ENCODE assay signal across 27 mouse cellular contexts in the genomic region with DNA sequence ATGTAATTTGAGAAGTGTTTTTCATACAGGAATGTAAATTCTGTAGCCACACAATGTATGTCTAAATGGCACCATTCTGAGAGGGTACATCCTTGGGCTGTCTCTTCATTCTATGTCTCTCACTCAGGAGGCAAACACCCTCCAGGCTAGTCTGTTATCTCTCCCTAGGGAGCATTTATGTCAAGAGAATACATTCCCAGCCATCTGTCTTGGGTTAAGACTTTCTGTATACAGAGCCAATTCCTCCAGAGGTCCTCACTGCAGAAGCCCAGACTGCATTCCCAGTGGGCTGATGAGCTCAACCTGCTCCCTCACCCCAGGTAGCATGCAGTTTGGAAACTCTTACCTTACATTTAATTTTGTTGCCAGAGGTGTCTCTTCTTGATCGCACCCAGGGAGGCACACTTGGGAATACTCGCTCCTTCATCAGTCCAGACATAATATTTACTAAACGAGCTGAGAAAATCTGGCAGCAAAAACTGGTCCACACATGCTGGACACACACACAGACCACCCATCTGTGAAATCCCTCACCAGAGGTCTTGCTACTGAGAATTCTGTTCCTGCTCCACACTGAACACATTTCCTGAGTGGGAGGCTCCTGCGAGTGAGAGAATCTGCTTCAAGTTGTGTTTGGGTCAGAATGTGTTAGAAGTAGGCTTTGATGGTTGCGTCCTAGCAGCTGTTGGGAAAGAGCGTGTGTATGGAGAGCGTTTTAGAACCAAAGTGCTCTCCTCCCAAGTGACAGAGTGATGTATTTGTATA.
A peak's percentile ranks its signal among the peaks of the same experiment; 100 is the strongest.
DNase-seq lines count a peak whose midpoint lies in the region; ATAC-seq and TF ChIP-seq lines count a peak whose summit lies in the region.
"Had no signal": no experiment of that assay in that cellular context is flagged by ENCODE, and none has a peak within 500 bp of the region (broad histone marks: within the 10 kb centered on the region; RNA-seq: fewer than 3 reads in every experiment).

No protein-coding gene starts in this region.

- H3K27me3 ChIP-seq in hindbrain, postnatal 0 days (ENCODE audit: insufficient read depth, low read length), result no peaks in the 10 kb centered on the region
- no peaks in the 10 kb centered on the region for H3K27me3 ChIP-seq in hindbrain, embryonic 14.5 days (ENCODE audit: control insufficient read depth, insufficient read depth, low read length)
- no peaks in the 10 kb centered on the region for H3K27me3 ChIP-seq in lung, embryonic 16.5 days (ENCODE audit: control insufficient read depth, insufficient read depth, low read depth, low read length)
- H3K27me3 ChIP-seq: CH12.LX; heart, embryonic 15.5 days; liver, embryonic 12.5 days; midbrain, embryonic 12.5 days; neural tube, embryonic 13.5 days; stomach, embryonic 15.5 days had no signal

- TF ChIP-seq CTCF in hindbrain, postnatal 0 days (IDR thresholded peaks at IDR 0.05; ENCODE audit: low read depth), result no peak

- WGBS in hindbrain, postnatal 0 days, result 40% methylated on average over 7 of the region's 7 CpGs
- whole genome bisulfite sequencing in hindbrain, embryonic 14.5 days, result 50% methylated on average over 7 of the region's 7 CpGs
- 39% methylated on average over 7 of the region's 7 CpGs for WGBS in lung, embryonic 16.5 days

- peak; percentile 6 for DNase-seq in embryo, embryonic 11 days
- DNase-seq in embryo, embryonic 9.5 days (ENCODE audit: extremely low spot score), result no peak
- peak; percentile 24 for DNase-seq in hindbrain, postnatal 0 days (ENCODE audit: low spot score)
- DNase-seq in hindbrain, embryonic 14.5 days (ENCODE audit: low spot score), result no peak
- no peak for DNase-seq in lung, postnatal 14 days
- no peak for DNase-seq in cerebellum, adult 9-11 months
- DNase-seq: adrenal gland, adult 2 months; adrenal gland, postnatal 36 days; cerebellum, adult 11 months; cerebellum, adult 9-10 months; gastrocnemius, postnatal 10 days; kidney, adult 8-10 months; kidney, postnatal 4 days; layer of hippocampus, adult 9-11 months; liver, postnatal 0 days; right cerebral cortex, postnatal 25 days had no signal

- no peak for ATAC-seq in hindbrain, postnatal 0 days
- no peak for ATAC-seq in hindbrain, embryonic 14.5 days (ENCODE audit: low FRiP score)
- ATAC-seq in lung, embryonic 16.5 days (ENCODE audit: low read depth), result 0 out of 2 replicates have a peak, but pooled peaks have one; percentile 28
- ATAC-seq: activated CD4-positive, CD25-positive, alpha-beta regulatory T cell, adult 4 months; forebrain, embryonic 14.5 days; intestine, embryonic 16.5 days; liver, embryonic 12.5 days; liver, postnatal 0 days had no signal

- H3K4me1 ChIP-seq in hindbrain, postnatal 0 days (ENCODE audit: insufficient read depth, low read length), result no peaks in the 10 kb centered on the region
- no peaks in the 10 kb centered on the region; the same call in 1 of the 2 replicates for H3K4me1 ChIP-seq in hindbrain, embryonic 14.5 days (replicated peaks; ENCODE audit: control insufficient read depth, insufficient read depth, low read length)
- peaks cover 3% of the 10 kb centered on the region; the same call in 1 of the 2 replicates for H3K4me1 ChIP-seq in lung, embryonic 16.5 days (replicated peaks; ENCODE audit: control insufficient read depth, insufficient read depth, low read length)
- H3K4me1 ChIP-seq: heart, embryonic 15.5 days; liver, embryonic 12.5 days; midbrain, embryonic 12.5 days had no signal

- H3K27ac ChIP-seq in hindbrain, postnatal 0 days, result no peak overlapping the region
- no peak overlapping the region for H3K27ac ChIP-seq in hindbrain, embryonic 14.5 days
- no peak overlapping the region for H3K27ac ChIP-seq in lung, embryonic 16.5 days (ENCODE audit: low read length)
- H3K27ac ChIP-seq: heart, embryonic 15.5 days; kidney, postnatal 0 days; liver, embryonic 12.5 days; midbrain, embryonic 12.5 days; neural tube, embryonic 13.5 days; stomach, embryonic 15.5 days had no signal

- no peaks in the 10 kb centered on the region for H3K36me3 ChIP-seq in hindbrain, postnatal 0 days (ENCODE audit: insufficient read depth, low read length)
- no peaks in the 10 kb centered on the region for H3K36me3 ChIP-seq in hindbrain, embryonic 14.5 days (replicated peaks; ENCODE audit: control insufficient read depth, insufficient read depth)
- no peaks in the 10 kb centered on the region for H3K36me3 ChIP-seq in lung, embryonic 16.5 days (ENCODE audit: control insufficient read depth, insufficient read depth, low read length)
- H3K36me3 ChIP-seq: heart, embryonic 15.5 days; liver, embryonic 12.5 days; midbrain, embryonic 12.5 days; neural tube, embryonic 13.5 days; stomach, embryonic 15.5 days had no signal

- no peaks in the 10 kb centered on the region for H3K9me3 ChIP-seq in hindbrain, postnatal 0 days (ENCODE audit: low read length)
- H3K9me3 ChIP-seq in hindbrain, embryonic 14.5 days (ENCODE audit: control insufficient read depth, low read length), result no peaks in the 10 kb centered on the region
- H3K9me3 ChIP-seq in lung, embryonic 16.5 days (ENCODE audit: control insufficient read depth, low read length), result no peaks in the 10 kb centered on the region
- H3K9me3 ChIP-seq: heart, embryonic 15.5 days; liver, embryonic 12.5 days; midbrain, embryonic 12.5 days; neural tube, embryonic 13.5 days; stomach, embryonic 15.5 days had no signal

- H3K9ac ChIP-seq in hindbrain, postnatal 0 days (replicated peaks; ENCODE audit: low read length), result no peak overlapping the region
- no peak overlapping the region for H3K9ac ChIP-seq in hindbrain, embryonic 14.5 days
- no peak overlapping the region for H3K9ac ChIP-seq in lung, embryonic 16.5 days (ENCODE audit: low read length)
- H3K9ac ChIP-seq: heart, embryonic 15.5 days; liver, embryonic 12.5 days; liver, postnatal 0 days; midbrain, embryonic 12.5 days; neural tube, embryonic 13.5 days; stomach, embryonic 15.5 days had no signal

- no peak overlapping the region for H3K4me2 ChIP-seq in hindbrain, postnatal 0 days (ENCODE audit: low read depth, low read length)
- H3K4me2 ChIP-seq in hindbrain, embryonic 14.5 days (replicated peaks), result no peak overlapping the region
- H3K4me2 ChIP-seq in lung, embryonic 16.5 days (ENCODE audit: low read depth, low read length), result no peak overlapping the region
- H3K4me2 ChIP-seq: heart, embryonic 15.5 days; liver, embryonic 12.5 days; midbrain, embryonic 12.5 days; neural tube, embryonic 13.5 days; stomach, embryonic 15.5 days had no signal

- no peak overlapping the region for H3K4me3 ChIP-seq in hindbrain, postnatal 0 days (ENCODE audit: low read length)
- H3K4me3 ChIP-seq in hindbrain, embryonic 14.5 days (replicated peaks; ENCODE audit: low read length), result no peak overlapping the region
- H3K4me3 ChIP-seq in lung, embryonic 16.5 days (ENCODE audit: low read length), result no peak overlapping the region
- H3K4me3 ChIP-seq: heart, embryonic 15.5 days; liver, embryonic 12.5 days; midbrain, embryonic 12.5 days; neural tube, embryonic 13.5 days; stomach, embryonic 15.5 days had no signal

Comparison
In these comparisons a context has a peak if more than half of its experiments do, and no peak if none do; other contexts are left out.
1. DNase-seq: peak in embryo, embryonic 11 days (single experiment) and hindbrain, postnatal 0 days (single experiment); none in embryo, embryonic 9.5 days (single experiment), hindbrain, embryonic 14.5 days (single experiment), lung, postnatal 14 days (single experiment) and cerebellum, adult 9-11 months (single experiment).